Mouse (Mus musculus) lung, embryonic 16.5 days (tissue): ENCODE data around the gene Aen. TPM values are rescaled to one million over a fixed set of nuclear protein-coding genes. Genes with fewer than 3 reads are reported as not detected.
A peak's percentile ranks its signal among the peaks of the same experiment; 100 is the strongest.

Source experiments
- ATAC-seq: fragments of 200-750 bp; cut with Nextera tagmentation; 2 replicates; pipeline ENCODE4 v1.8.0; 2017; ENCODE audit warnings: low read depth, mild to moderate bottlenecking, moderate library complexity
- H3K27ac ChIP-seq: fragments of 300-500 bp; sonication (generic); 2 replicates; pipeline ENCODE4 v1.5.1; 2014; ENCODE audit warnings: mild to moderate bottlenecking, control low read depth, low read length
- H3K27me3 ChIP-seq: fragments of 300-500 bp; sonication (generic); 2 replicates; pipeline ENCODE4 v1.6.1; 2014; ENCODE audit warnings: low read depth, low read length, mixed read lengths; ENCODE audit not compliant: control insufficient read depth, insufficient read depth
- H3K36me3 ChIP-seq: fragments of 300-500 bp; sonication (generic); 2 replicates; pipeline ENCODE4 v1.6.1; 2014; ENCODE audit warnings: low read length; ENCODE audit not compliant: control insufficient read depth, insufficient read depth
- H3K4me1 ChIP-seq: fragments of 300-500 bp; sonication (generic); replicated peaks from 2 replicates; pipeline ENCODE4 v1.6.1; 2014; ENCODE audit warnings: low read length, mixed read lengths; ENCODE audit not compliant: control insufficient read depth, insufficient read depth
- H3K4me2 ChIP-seq: fragments of 300-500 bp; sonication (generic); 2 replicates; pipeline ENCODE4 v1.6.1; 2014; ENCODE audit warnings: low read depth, low read length, control low read depth
- H3K4me3 ChIP-seq: fragments of 300-500 bp; sonication (generic); 2 replicates; pipeline ENCODE4 v1.5.1; 2014; ENCODE audit warnings: mild to moderate bottlenecking, low read length, control low read depth
- H3K9ac ChIP-seq: fragments of 300-500 bp; sonication (generic); 2 replicates; pipeline ENCODE4 v1.6.1; 2014; ENCODE audit warnings: low read length, control low read depth
- H3K9me3 ChIP-seq: fragments of 300-500 bp; sonication (generic); 2 replicates; pipeline ENCODE4 v1.6.1; 2016; ENCODE audit warnings: low read length; ENCODE audit not compliant: control insufficient read depth
- WGBS: fragments of 180-500 bp; shearing (Covaris S2); extraction: QIAGEN DNeasy Blood & Tissue Kit; methylation state at CpG from one replicate; pipeline ENCODE4 v1.1.7; 2014; 5-methylcytosine and 5-hydroxymethylcytosine counted together
- polyA plus RNA-seq: library from polyadenylated mRNA; unstranded; fragments of >200 nt; fragmentation: Nextera tagmentation; extraction: Ambion mirVana; gene quantifications from 2 replicates; pipeline ENCODE4 v1.2.1, GENCODE M21; 2015

Aen gene
- polyA plus RNA-seq, 1 experiment from 2014 or later: 27.6 TPM

DNA sequence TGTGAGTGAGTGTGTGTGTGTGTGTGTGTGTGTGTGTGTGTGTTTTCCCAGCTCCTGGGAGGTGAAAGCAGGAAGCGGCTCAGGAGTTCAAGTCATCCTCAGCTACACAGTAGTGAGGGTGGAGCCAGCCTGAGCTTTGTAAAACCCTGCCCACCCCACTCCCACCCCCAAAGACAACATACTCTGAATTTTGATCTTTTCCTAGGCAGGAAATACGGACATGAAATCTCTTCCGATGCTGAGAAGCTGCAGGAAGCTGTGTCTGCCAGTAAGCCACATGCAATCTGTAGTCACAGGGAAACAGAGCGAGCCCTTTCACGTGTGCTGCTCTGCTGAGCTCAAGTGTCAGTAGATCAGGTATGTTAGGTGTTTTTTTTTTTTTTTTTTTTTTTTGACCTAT is 26.9 kb upstream of the Aen start:
- 51% methylated on average over 5 of the region's 5 CpGs for WGBS
- no peak for ATAC-seq

DNA sequence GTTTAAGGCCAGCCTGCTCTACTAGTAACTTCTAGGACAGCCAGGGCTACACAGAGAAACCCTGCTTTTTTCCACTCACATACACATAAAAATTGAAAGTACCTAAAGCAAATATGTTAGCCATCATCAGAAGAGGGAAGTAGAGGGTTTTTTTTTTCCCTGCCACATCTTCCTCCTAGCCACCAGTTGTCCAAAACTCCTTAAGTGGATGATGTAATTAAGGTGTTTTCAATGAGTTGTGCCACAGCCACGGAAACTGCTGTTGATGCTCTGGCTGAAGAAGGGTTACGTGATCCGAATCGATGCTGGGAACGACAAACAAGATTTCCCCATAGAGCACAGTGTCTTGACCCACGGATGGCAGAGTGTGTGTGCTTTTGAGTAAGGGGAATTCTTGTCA is 23.3 kb upstream of the Aen start:
- H3K9ac ChIP-seq: no peak overlapping the region
- no peak overlapping the region for H3K27ac ChIP-seq
- no peaks in the 10 kb centered on the region for H3K27me3 ChIP-seq
- no peak for ATAC-seq
- no peaks in the 10 kb centered on the region for H3K36me3 ChIP-seq
- no peak overlapping the region for H3K4me2 ChIP-seq
- WGBS: 71% methylated on average over 6 of the region's 6 CpGs
- H3K4me1 ChIP-seq: no peaks in the 10 kb centered on the region
- H3K4me3 ChIP-seq: no peak overlapping the region
- no peaks in the 10 kb centered on the region for H3K9me3 ChIP-seq

More for the DNA sequence above, 26.9 kb upstream of the Aen start:
- H3K9me3 ChIP-seq: no peaks in the 10 kb centered on the region
- no peak overlapping the region for H3K27ac ChIP-seq
- H3K36me3 ChIP-seq: no peaks in the 10 kb centered on the region
- H3K9ac ChIP-seq: no peak overlapping the region
- H3K4me2 ChIP-seq: no peak overlapping the region
- no peaks in the 10 kb centered on the region for H3K4me1 ChIP-seq
- no peak overlapping the region for H3K4me3 ChIP-seq
- no peaks in the 10 kb centered on the region for H3K27me3 ChIP-seq

DNA sequence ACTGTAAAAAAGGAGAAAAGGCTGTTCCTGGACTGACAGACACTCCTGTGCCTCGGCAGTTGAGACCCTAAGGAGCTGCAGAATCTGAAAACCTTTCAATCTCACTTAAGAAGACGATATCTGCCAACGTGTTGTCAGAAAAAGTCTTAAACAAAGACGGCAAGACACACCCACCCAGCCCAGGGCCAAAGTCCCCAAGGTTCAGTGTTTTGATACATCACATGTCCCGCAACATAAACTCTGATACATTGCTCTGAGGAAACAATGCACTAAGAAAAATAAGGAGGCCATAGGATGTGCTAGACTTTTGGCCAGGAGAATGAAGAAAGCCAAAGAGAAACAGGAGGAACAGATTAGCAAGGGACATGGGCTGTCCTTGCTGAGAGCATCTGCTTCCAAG is 22.8 kb upstream of the Aen start:
- Histone ChIP-seq H3K27me3 (no peaks in the 10 kb centered on the region), H3K9me3 (no peaks in the 10 kb centered on the region), H3K36me3 (no peaks in the 10 kb centered on the region), H3K4me3 (no peak overlapping the region), H3K27ac (no peak overlapping the region), H3K9ac (no peak overlapping the region), H3K4me1 (no peaks in the 10 kb centered on the region), H3K4me2 (no peak overlapping the region)
- ATAC-seq: no peak
- WGBS: 46% methylated on average over 5 of the region's 5 CpGs

DNA sequence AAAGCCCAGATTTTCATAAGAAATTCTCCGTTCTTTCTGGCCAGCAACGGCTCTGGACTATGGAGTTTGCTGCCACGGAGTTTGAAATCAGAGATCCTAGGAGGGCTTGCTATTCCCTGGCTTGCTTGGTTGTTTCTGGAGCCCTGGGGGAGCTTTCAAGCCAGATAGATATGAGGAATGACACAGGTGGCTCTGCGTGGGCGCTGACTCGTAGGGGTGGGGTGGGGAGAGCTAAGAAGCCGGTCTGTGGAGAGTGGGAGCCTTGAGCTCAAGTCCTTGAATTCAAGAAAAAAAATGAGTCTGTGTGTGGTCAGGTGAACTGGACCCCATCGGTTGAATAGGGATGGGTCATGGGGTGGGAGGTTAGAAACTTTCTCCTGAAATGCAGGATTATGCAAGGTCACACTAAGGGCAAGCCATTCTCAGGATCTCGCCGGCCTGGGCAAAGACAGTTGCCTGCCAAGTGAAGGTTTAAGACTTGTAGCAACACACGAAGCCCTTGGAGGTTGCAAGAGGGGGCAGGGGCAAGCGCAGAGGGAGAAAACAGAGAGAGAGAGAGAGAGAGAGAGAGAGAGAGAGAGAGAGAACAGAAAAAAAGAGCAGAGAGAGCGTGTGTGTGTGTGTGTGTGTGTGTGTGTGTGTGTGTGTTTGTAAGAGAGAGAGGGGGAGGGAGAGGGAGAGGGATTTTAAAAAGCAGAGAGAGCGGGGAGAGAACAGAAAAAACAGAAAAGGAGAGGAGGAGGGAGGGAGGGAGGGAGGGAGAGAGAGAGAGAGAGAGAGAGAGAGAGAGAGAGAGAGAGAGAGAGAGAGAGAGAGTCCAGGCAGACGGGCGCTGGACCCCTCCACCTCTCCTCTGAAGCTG is 13.8 kb upstream of the Aen start:
- H3K27me3 ChIP-seq: peaks cover 46% of the 10 kb centered on the region
- no peak for ATAC-seq
- no peak overlapping the region for H3K9ac ChIP-seq
- 0 out of 2 replicates have a peak, but pooled peaks cover 4% of the 10 kb centered on the region for H3K4me1 ChIP-seq
- H3K4me3 ChIP-seq: no peak overlapping the region; the same call in 1 of the 2 replicates
- no peaks in the 10 kb centered on the region for H3K36me3 ChIP-seq
- 12% methylated on average over 16 of the region's 16 CpGs for WGBS
- peak overlapping the region; percentile 33 for H3K4me2 ChIP-seq
- H3K27ac ChIP-seq: no peak overlapping the region
- H3K9me3 ChIP-seq: no peaks in the 10 kb centered on the region

DNA sequence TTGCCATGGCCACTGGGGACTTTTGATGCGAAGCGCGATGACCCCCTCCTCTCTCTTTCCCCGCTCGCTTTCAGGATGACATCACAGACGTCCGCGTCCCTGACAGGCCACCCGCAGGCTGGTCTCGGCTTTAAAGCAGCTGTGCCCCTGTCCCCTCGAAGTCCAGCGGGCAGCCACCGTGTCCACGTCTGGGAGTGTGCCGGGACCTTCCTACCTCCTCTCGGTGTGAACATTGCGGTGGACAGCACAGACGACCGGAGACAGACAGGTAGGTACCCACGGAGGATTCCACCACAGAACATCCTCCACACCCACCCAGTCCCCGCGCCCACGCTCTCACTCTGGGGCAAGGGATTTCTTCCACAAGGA is 13.2 kb upstream of the Aen start:
- ATAC-seq: 0 out of 2 replicates have a peak, but pooled peaks have one; percentile 26
- WGBS: 1% methylated on average over 23 of the region's 23 CpGs
- Histone ChIP-seq H3K27me3 (peaks cover 46% of the 10 kb centered on the region), H3K4me1 (0 out of 2 replicates have a peak, but pooled peaks cover 4% of the 10 kb centered on the region), H3K4me2 (peak overlapping the region; percentile 33), H3K9ac (no peak overlapping the region), H3K9me3 (no peaks in the 10 kb centered on the region), H3K27ac (no peak overlapping the region), H3K36me3 (no peaks in the 10 kb centered on the region), H3K4me3 (peak overlapping the region; percentile 15; the same call in 1 of the 2 replicates)

DNA sequence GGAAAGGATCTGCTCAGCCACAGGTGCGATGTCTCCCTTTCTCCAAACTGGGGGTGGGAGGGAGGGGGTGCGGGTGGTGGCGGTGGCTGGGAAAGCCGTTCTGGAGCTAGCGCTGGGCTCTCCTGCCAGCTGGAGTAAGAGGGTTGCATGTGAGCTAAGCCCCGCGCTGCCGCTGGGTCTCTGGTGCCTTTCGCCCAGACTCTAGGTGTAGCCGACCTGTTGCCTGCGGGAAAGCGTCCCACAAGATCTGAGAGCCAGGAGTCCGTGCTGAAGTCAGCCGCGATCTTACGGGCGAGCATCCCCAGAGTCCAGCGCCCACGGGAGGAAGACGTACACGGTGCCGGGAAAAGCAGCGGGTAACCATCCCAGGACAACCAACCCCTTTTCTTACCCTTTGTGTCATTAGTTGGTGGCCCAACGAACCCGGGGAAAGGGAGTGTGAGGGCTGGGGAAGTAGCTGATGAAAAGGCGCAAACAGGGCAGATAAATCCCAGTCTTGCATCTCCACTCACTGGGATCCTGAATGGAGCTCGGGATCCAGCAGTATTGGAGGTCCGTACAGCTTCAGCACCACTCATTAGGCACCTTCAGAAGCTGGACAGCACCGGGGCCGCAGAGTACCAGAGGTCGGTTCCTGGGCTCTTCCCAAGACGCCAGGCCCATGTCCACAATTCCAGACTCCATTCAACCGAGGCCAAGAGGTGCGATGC is 12.5 kb upstream of the Aen start:
- peaks cover 48% of the 10 kb centered on the region for H3K27me3 ChIP-seq

DNA sequence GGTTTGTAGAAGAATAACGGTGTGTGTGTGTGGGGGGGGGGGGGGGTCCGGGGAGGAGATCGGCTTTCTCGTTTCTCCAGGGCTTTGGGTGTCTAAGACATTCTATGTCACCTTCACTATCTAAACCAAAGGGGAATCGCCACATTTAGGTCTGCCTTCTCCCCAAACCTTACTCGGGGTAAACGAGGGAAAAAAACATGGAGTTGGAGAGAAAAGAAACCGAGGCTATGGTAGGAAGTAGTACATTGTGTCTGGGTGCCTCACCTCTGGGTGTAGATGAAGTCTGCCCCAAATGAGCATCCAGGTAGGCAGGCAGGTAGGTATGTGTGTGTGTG is 12.0 kb upstream of the Aen start:
- peaks cover 48% of the 10 kb centered on the region for H3K27me3 ChIP-seq

More for the DNA sequence above, 12.5 kb upstream of the Aen start:
- Histone ChIP-seq H3K27ac (no peak overlapping the region), H3K4me3 (no peak overlapping the region), H3K9me3 (no peaks in the 10 kb centered on the region), H3K9ac (no peak overlapping the region), H3K4me1 (0 out of 2 replicates have a peak, but pooled peaks cover 4% of the 10 kb centered on the region), H3K4me2 (no peak overlapping the region), H3K36me3 (no peaks in the 10 kb centered on the region)
- ATAC-seq: no peak
- 2% methylated on average over 34 of the region's 34 CpGs for WGBS

DNA sequence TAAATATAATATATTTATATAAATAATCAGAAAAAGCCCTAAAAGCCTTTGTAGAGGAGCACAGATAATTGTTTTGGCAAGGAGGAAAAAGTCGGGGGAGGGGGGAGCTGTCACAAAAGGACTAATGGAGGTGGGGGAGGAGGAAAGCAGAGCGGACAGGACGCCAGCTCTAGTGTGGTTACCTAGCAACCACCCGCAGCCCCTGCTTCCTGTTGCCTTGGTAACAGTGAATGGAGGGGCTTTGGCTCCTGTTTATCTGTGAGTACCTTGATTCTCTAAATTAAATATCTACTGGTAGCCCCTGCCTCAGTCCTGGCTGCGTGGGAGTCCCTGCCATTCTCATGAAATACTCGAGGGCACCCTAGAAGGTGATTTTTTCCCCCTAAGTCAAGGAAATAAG is 11.5 kb upstream of the Aen start:
- no peak overlapping the region for H3K9ac ChIP-seq
- WGBS: 4% methylated on average over 6 of the region's 6 CpGs
- H3K27me3 ChIP-seq: peaks cover 48% of the 10 kb centered on the region
- H3K4me3 ChIP-seq: no peak overlapping the region
- H3K36me3 ChIP-seq: no peaks in the 10 kb centered on the region
- no peak overlapping the region for H3K27ac ChIP-seq
- no peak for ATAC-seq
- no peaks in the 10 kb centered on the region for H3K9me3 ChIP-seq
- 0 out of 2 replicates have a peak, but pooled peaks cover 4% of the 10 kb centered on the region for H3K4me1 ChIP-seq
- no peak overlapping the region for H3K4me2 ChIP-seq

More for the DNA sequence above, 12.0 kb upstream of the Aen start:
- H3K4me2 ChIP-seq: no peak overlapping the region
- H3K36me3 ChIP-seq: no peaks in the 10 kb centered on the region
- H3K9me3 ChIP-seq: no peaks in the 10 kb centered on the region
- H3K9ac ChIP-seq: no peak overlapping the region
- no peak overlapping the region for H3K4me3 ChIP-seq
- H3K4me1 ChIP-seq: 0 out of 2 replicates have a peak, but pooled peaks cover 4% of the 10 kb centered on the region
- H3K27ac ChIP-seq: no peak overlapping the region
- WGBS: 4% methylated on average over 7 of the region's 8 CpGs
- ATAC-seq: no peak

DNA sequence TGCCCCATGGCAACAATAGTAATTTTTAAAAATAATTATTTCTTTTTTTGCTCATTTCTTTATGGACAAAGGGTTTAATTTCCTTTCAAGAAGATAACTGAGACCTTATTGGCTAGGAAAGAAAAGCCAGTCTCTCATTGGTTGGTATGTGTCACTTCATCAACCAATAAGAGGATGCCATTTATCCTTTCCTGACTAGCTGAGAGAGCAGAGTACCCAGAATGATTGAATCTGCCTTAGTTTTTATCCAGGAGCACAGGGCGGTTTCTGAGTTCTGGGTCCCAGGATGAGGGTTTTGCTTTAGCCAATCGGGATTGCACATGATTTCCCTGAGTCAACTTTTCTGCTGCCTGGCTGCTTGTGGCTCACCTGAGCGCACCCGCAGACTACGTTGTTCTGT is 10.2 kb upstream of the Aen start:
- Histone ChIP-seq H3K4me1 (0 out of 2 replicates have a peak, but pooled peaks cover 4% of the 10 kb centered on the region), H3K27me3 (peaks cover 53% of the 10 kb centered on the region), H3K9me3 (no peaks in the 10 kb centered on the region), H3K4me3 (no peak overlapping the region), H3K9ac (no peak overlapping the region), H3K36me3 (no peaks in the 10 kb centered on the region), H3K27ac (no peak overlapping the region), H3K4me2 (no peak overlapping the region)
- WGBS: 70% methylated on average over 5 of the region's 5 CpGs
- ATAC-seq: no peak
